Mouse (Mus musculus): ENCODE measurements around the gene Ppp1r13l.

Gene Ppp1r13l

DNA sequence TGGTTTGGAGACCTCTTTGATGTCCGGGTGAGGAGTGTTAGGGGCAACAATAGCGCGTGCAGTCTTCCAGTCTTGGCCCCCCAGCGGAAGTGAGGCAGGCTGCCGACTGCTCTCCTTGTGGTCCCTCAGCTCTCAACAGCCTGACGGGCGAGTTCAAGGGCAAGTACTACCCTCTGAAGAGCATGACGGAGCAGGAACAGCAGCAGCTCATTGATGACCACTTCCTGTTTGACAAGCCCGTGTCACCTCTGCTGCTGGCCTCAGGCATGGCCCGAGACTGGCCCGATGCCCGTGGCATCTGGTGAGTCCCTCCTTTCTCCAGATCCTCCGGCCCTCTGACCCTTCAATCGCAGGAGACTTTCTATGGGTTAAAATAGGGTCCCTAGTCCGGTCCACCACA, 57.0 kb downstream of the Ppp1r13l start:
- DNase-seq (ENCODE audit: low read depth), result no peak

DNA sequence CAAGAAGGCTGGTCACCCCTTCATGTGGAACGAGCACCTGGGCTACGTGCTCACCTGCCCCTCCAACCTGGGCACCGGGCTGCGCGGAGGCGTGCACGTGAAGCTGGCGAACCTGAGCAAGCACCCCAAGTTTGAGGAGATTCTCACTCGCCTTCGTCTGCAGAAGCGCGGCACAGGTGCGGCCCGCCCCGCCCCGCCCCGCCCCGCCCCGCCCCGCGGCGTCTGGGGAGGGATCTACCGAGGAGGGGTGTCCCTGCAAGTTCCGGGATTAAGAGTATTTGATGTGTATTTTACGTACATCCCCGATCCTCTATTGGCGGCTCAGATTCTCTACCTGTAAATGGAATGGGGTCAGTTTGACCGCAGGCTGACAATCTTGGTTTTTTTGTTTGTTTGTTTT, 60.6 kb downstream of the Ppp1r13l start:
- DNase-seq (ENCODE audit: low read depth), result no peak

DNA sequence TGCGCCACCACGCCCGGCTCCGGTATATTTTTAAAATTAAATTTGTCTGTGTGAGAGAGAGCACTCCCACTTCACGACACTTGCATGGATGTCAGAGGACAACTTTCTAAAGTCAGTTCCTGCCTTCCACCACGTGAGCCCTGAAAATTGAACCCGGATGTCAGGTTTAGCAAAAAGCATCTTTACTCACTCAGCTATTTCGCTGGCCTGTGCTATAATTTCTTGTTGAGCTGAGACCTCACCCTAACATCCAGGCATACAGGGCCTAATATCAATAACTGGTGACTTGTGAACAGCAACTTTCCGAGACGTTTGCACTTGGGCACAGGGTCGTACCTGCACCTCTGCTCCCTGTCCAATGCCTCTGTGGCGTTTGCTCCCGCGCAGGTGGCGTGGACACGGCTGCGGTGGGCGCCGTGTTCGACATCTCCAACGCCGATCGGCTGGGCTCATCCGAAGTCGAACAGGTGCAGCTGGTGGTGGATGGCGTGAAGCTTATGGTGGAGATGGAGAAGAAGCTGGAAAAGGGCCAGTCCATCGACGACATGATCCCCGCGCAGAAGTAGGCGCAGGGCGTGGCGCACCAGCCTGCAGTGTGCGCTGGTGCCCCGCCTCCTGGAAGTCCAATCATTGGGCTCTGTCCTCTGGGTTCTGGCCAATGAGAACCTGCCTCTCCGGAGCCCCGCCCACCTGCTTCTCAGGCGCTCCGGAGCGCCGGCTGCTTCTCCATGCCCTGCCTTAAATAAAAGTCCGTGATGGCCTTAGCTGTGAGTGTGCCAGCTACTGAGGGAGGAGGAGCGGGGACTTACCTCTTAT, 61.5 kb downstream of the Ppp1r13l start:
- peak; percentile 83 for DNase-seq (ENCODE audit: low read depth)

DNA sequence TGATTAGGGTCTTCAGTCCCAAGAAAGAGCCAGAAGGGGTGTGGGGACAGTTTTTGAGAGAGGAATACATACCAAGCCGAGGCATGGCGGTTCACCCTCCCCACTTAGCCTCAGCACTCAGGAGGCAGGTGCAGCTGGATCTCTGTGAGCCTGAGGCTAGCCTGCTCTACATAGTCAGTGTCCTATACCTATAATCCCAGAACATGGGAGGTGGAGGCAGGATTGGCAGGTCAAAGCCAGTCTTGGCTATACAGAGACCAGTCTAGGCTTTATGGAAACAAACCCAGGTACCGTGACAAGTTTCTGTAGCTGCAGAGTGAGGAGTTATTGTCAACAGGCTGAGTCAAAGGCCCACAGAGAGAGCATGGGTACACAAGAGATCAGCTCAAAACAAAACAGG, 63.5 kb downstream of the Ppp1r13l start:
- DNase-seq (ENCODE audit: low read depth), result no peak

DNA sequence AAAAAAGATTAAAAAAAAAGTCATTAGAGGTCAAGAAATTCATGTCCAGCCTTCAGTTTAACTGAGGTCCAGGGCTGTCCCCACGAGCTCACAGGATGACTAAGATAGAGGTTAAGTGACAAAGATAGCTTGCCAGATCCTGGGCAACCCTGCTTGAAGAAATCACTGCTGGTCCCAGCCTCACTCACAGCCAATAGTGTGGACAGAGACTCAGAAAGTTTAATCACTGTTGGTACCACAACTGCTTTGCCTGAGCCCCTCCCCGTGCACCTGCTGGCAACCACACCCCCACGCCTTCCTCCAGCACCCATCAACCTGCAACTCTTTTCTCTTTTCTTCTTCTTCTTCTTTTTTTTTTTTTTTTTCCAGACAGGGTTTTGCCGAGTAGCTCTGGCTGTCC, 64.5 kb downstream of the Ppp1r13l start:
- no peak for DNase-seq (ENCODE audit: low read depth)

DNA sequence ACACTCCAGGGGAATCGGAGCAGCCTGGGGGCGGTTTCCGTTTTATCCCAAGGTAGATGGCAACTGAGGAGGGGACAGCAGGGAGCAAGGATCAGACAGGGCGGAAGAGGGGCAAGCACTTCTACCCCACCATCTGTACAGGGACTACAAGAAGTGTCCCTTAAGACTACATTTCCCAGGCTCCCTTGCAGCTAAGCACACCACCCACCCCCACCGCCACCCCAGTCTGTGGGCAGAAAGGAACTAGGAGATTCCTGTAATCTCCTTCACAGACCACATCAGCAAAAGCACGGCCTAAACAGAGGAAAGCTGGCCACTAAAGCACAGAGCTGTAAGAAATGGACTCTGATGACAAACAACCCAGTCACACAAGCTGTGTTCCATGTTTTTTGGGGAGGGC, 66.8 kb downstream of the Ppp1r13l start:
- no peak for DNase-seq (ENCODE audit: low read depth)

DNA sequence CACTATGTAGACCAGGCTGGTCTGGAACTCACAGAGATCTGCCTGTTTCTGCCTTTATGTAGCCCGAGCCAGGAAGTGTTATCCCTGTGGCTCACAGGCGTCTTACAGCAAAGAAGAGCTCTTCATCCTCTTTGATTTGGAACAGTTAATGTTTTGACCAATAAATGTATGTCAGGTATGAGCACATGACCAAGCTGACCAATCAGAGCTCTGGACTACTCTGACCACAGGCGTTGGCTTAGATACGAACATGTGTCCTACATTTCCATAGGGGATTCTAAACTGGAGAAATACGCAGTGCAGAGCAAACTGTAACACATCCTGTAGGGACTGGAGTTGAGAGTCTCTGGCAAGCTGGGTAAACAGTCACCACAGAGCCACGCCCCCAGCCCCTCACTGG, 67.3 kb downstream of the Ppp1r13l start:
- no peak for DNase-seq (ENCODE audit: low read depth)

Data from c-Kit-positive CD71-negative TER-119-negative erythroid progenitor cells, embryonic 14.5 days (primary cell).